Mouse (Mus musculus) ES-E14 (cell line): ENCODE results near the gene Lce1m. TPM values are rescaled to one million over a fixed set of nuclear protein-coding genes. Genes with fewer than 3 reads are reported as not detected.

ENCODE experiments used
- DNase-seq: peaks from one replicate; pipeline ENCODE4 v3.0.0-alpha.2; 2013; ENCODE audit warnings: low read depth, low spot score
- H3K27ac ChIP-seq: 2 replicates; pipeline ENCODE4 v1.5.1; 2012; ENCODE audit warnings: low read depth, mild to moderate bottlenecking, low read length, moderate library complexity, mixed read lengths; ENCODE audit not compliant: poor library complexity, insufficient read depth, severe bottlenecking
- H3K36me3 ChIP-seq: 2 replicates; pipeline ENCODE4 v1.6.1; 2012; ENCODE audit warnings: mild to moderate bottlenecking, low read length, moderate library complexity, mixed read lengths; ENCODE audit not compliant: control insufficient read depth, poor library complexity, insufficient read depth, severe bottlenecking
- H3K4me1 ChIP-seq, 2 experiments: fragments of 150-350 bp in 1 of 2; sonication (generic) in 1 of 2; 2 replicates each; pipeline ENCODE4 v1.6.1; 2012; ENCODE audit warnings: low read length in 2 of 2, mild to moderate bottlenecking in 1 of 2, mixed read lengths in 1 of 2; ENCODE audit not compliant: control insufficient read depth in 2 of 2, insufficient read depth in 2 of 2, poor library complexity in 1 of 2
- H3K4me3 ChIP-seq, 2 experiments: fragments of 150-350 bp in 1 of 2; sonication (generic) in 1 of 2; 2 replicates each; pipeline ENCODE4 v1.5.1; 2012; ENCODE audit warnings: low read length in 2 of 2, low read depth in 1 of 2, mild to moderate bottlenecking in 1 of 2, mixed read lengths in 1 of 2; ENCODE audit not compliant: insufficient read depth in 1 of 2, poor library complexity in 1 of 2, severe bottlenecking in 1 of 2
- H3K9ac ChIP-seq: 2 replicates; pipeline ENCODE4 v1.6.1; 2012; ENCODE audit warnings: low read depth, mild to moderate bottlenecking, low read length, mixed read lengths; ENCODE audit not compliant: poor library complexity, insufficient read depth, severe bottlenecking
- H3K9me3 ChIP-seq: fragments of 150-350 bp; sonication (generic); 2 replicates; pipeline ENCODE4 v1.6.1; 2012; ENCODE audit warnings: low read depth, mild to moderate bottlenecking, low read length; ENCODE audit not compliant: control insufficient read depth, insufficient read depth
- CHD2 ChIP-seq: IDR thresholded peaks from 2 replicates; pipeline ENCODE4 v1.6.1; 2014; ENCODE audit warnings: mild to moderate bottlenecking, low read depth, low read length, inconsistent platforms
- HCFC1 ChIP-seq: IDR thresholded peaks from 2 replicates; pipeline ENCODE4 v1.6.1; 2012; ENCODE audit warnings: low read length, inconsistent platforms, borderline replicate concordance; ENCODE audit not compliant: insufficient read depth
- MAFK ChIP-seq: IDR thresholded peaks from 2 replicates; pipeline ENCODE4 v1.6.1; 2014; ENCODE audit warnings: mild to moderate bottlenecking, low read depth, low read length, inconsistent platforms; ENCODE audit not compliant: insufficient read depth
- ZC3H11A ChIP-seq: IDR thresholded peaks from 2 replicates; pipeline ENCODE4 v1.6.1; 2012; ENCODE audit warnings: low read depth, mild to moderate bottlenecking, inconsistent platforms, low read length, borderline replicate concordance
- ZNF384 ChIP-seq: IDR thresholded peaks from 2 replicates; pipeline ENCODE4 v1.6.1; 2012; ENCODE audit warnings: low read depth, low read length, inconsistent platforms
- in situ Hi-C, 2 experiments: fragments of 600-800 bp; cut with MboI; formaldehyde crosslinking; loops; one replicate each; pipeline ENCODE4 v1.15.1; 2025; ENCODE audit warnings: low sequenced_read_pairs in 2 of 2, inconsistent platforms in 1 of 2; ENCODE audit not compliant: unreplicated experiment in 2 of 2
- total RNA-seq: library from RNA; depleted of rRNA; stranded (reverse); fragments of 300-350 nt; gene quantifications from 2 replicates; pipeline ENCODE4 v1.2.3, GENCODE M21; 2012; rRNA removed

The Lce1m gene
- total RNA-seq, 1 experiment: not detected

GRCm38 (mm10) chr3:93000621-93001020, 18.2 kb downstream of the Lce1m start:
- Histone ChIP-seq H3K4me1 (no peaks in the 10 kb centered on the region), H3K9me3 (no peaks in the 10 kb centered on the region), H3K36me3 (no peaks in the 10 kb centered on the region), H3K4me3 (no peak overlapping the region), H3K9ac (no peak overlapping the region), H3K27ac (no peak overlapping the region)
- TF ChIP-seq CHD2: no peak
- no peak for TF ChIP-seq ZNF384
- TF ChIP-seq ZC3H11A: no peak
- TF ChIP-seq MAFK: no peak
- TF ChIP-seq HCFC1: no peak
- no peak for DNase-seq
- in situ Hi-C loops: no loop called here

GRCm38 (mm10) chr3:92998691-92999090, 20.2 kb downstream of the Lce1m start:
- no peak overlapping the region for H3K9ac ChIP-seq
- in situ Hi-C loops: no loop called here
- no peaks in the 10 kb centered on the region for H3K36me3 ChIP-seq
- no peak overlapping the region for H3K4me3 ChIP-seq
- no peak overlapping the region for H3K27ac ChIP-seq
- H3K9me3 ChIP-seq: no peaks in the 10 kb centered on the region
- H3K4me1 ChIP-seq: no peaks in the 10 kb centered on the region
- no peak for TF ChIP-seq ZNF384
- DNase-seq: no peak

- in situ Hi-C loops: no loop called here
- TF ChIP-seq MAFK: no peak
- TF ChIP-seq ZNF384: no peak
- TF ChIP-seq HCFC1: no peak
- no peaks in the 10 kb centered on the region for H3K36me3 ChIP-seq
- H3K9me3 ChIP-seq: no peaks in the 10 kb centered on the region
- no peaks in the 10 kb centered on the region for H3K4me1 ChIP-seq
- DNase-seq: no peak
- no peak within 1 kb of the TSS for H3K4me3 ChIP-seq
- no peak within 1 kb of the TSS for H3K9ac ChIP-seq
- H3K27ac ChIP-seq: no peak within 1 kb of the TSS
Measured at GRCm38 (mm10) chr3:92991926-92992325, 26.9 kb downstream of the Lce1m start, which contains the start of gene Lce3f. Gene Lce3f, plus strand, starts transcription at chr3:92992226.

GRCm38 (mm10) chr3:92978484-92978883, 40.4 kb downstream of the Lce1m start:
- no peak overlapping the region for H3K9ac ChIP-seq
- no peaks in the 10 kb centered on the region for H3K9me3 ChIP-seq
- no peaks in the 10 kb centered on the region for H3K4me1 ChIP-seq
- H3K27ac ChIP-seq: no peak overlapping the region
- in situ Hi-C loops: no loop called here
- TF ChIP-seq CHD2 (no peak), HCFC1 (no peak), MAFK (no peak), ZNF384 (no peak), ZC3H11A (no peak)
- no peak overlapping the region for H3K4me3 ChIP-seq
- H3K36me3 ChIP-seq: no peaks in the 10 kb centered on the region
- no peak for DNase-seq

Other genes starting within 250 kb of the Lce1m start
- gene Lce1i, start 240.2 kb downstream of the Lce1m start, total RNA-seq: not detected in 2 replicates
- gene Lce1j, start 228.5 kb downstream of the Lce1m start, total RNA-seq: not detected in 2 replicates
- gene Lce1k, start 211.2 kb downstream of the Lce1m start, total RNA-seq: not detected in 2 replicates
- gene Kprp, start 191.8 kb downstream of the Lce1m start, total RNA-seq: not detected in 2 replicates
- not detected in 2 replicates for gene Lce1l, start 167.8 kb downstream of the Lce1m start, total RNA-seq
- not detected in 2 replicates for gene 2310050C09Rik, start 148.8 kb downstream of the Lce1m start, total RNA-seq
- not detected in 2 replicates for gene Lce3a, start 92.8 kb downstream of the Lce1m start, total RNA-seq
- not detected in 2 replicates for gene Lce3b, start 86.1 kb downstream of the Lce1m start, total RNA-seq
- not detected in 2 replicates for gene Lce3c, start 74.6 kb downstream of the Lce1m start, total RNA-seq
- gene Lce3d, start 61.7 kb downstream of the Lce1m start, total RNA-seq: not detected in 2 replicates
- gene Lce3e, start 52.0 kb downstream of the Lce1m start, total RNA-seq: not detected in 2 replicates
- gene Lce3f, start 26.8 kb downstream of the Lce1m start, total RNA-seq: not detected in 2 replicates
- 1.2 and 6.2 TPM in 2 replicates for gene Crct1, start 3.4 kb downstream of the Lce1m start, total RNA-seq
- 0.58 and 1.1 TPM in 2 replicates for gene Gm4858, start 49.8 kb upstream of the Lce1m start, total RNA-seq
- not detected in 2 replicates for gene Crnn, start 125.7 kb upstream of the Lce1m start, total RNA-seq
- not detected in 2 replicates for gene Flg2, start 178.2 kb upstream of the Lce1m start, total RNA-seq